Comparison of ENCODE assay signal across 8 mouse cellular contexts in genomic region chr13:5862626-5863407, GRCm38 (mm10). TPM values are rescaled to one million over a fixed set of nuclear protein-coding genes. Genes with fewer than 3 reads are reported as not detected.
DNase-seq lines count a peak whose midpoint lies in the region; ATAC-seq lines count a peak whose summit lies in the region.

No protein-coding gene starts in this region.

- H3K4me2 ChIP-seq in forebrain, embryonic 16.5 days (ENCODE audit: low read length) = peak overlapping the region; percentile 59
- H3K4me2 ChIP-seq in liver, embryonic 16.5 days (ENCODE audit: low read depth, low read length) = peak overlapping the region; percentile 94

- H3K27ac ChIP-seq in forebrain, embryonic 16.5 days (ENCODE audit: low read length) = peak overlapping the region; percentile 92
- peak overlapping the region; percentile 91 for H3K27ac ChIP-seq in liver, embryonic 16.5 days (ENCODE audit: low read length)

- ATAC-seq in forebrain, embryonic 16.5 days = no peak
- no peak for ATAC-seq in liver, embryonic 16.5 days (ENCODE audit: low read depth)

- peak overlapping the region; percentile 69 for H3K4me3 ChIP-seq in forebrain, embryonic 16.5 days (replicated peaks; ENCODE audit: low read length)
- peak overlapping the region; percentile 84 for H3K4me3 ChIP-seq in liver, embryonic 16.5 days (ENCODE audit: low read depth, low read length)

- under 1% methylated on average over 16 of the region's 16 CpGs for WGBS in forebrain, embryonic 16.5 days
- 7% methylated on average over 16 of the region's 16 CpGs for WGBS in liver, embryonic 16.5 days (ENCODE audit: insufficient replicate concordance)

- H3K27me3 ChIP-seq in forebrain, embryonic 16.5 days (replicated peaks; ENCODE audit: control insufficient read depth, insufficient read depth, low read length) = no peaks in the 10 kb centered on the region
- no peaks in the 10 kb centered on the region for H3K27me3 ChIP-seq in liver, embryonic 16.5 days (ENCODE audit: control insufficient read depth, insufficient read depth, low read depth, low read length)

- intact Hi-C loops in gastrocnemius, postnatal 36 days (cut with DNase I) = loop anchor here (5.0 to 10.0 kb wide), 2 partner anchors 248 to 1091 kb away; no protein-coding TSS in a partner anchor

- DNase-seq in gastrocnemius, adult 18-20 months (ENCODE audit: low spot score) = peak; percentile 70
- no peak for DNase-seq in gastrocnemius, postnatal 36 days
- peak; percentile 7 for DNase-seq in adrenal gland, postnatal 25 days
- peak; percentile 68 for DNase-seq in induced T-regulatory cell, adult 2 months (ENCODE audit: low read depth)
- peak; percentile 57 for DNase-seq in retina, postnatal 1 day
- no peak for DNase-seq in urinary bladder, postnatal 25 days (ENCODE audit: low spot score)

- peaks cover 21% of the 10 kb centered on the region for H3K4me1 ChIP-seq in forebrain, embryonic 16.5 days (replicated peaks; ENCODE audit: control insufficient read depth, insufficient read depth, low read length)
- peaks cover 10% of the 10 kb centered on the region; the same call in 1 of the 2 replicates for H3K4me1 ChIP-seq in liver, embryonic 16.5 days (ENCODE audit: control insufficient read depth, low read depth, low read length)

- H3K9me3 ChIP-seq in forebrain, embryonic 16.5 days (ENCODE audit: control insufficient read depth, low read length) = no peaks in the 10 kb centered on the region
- no peaks in the 10 kb centered on the region for H3K9me3 ChIP-seq in liver, embryonic 16.5 days (replicated peaks; ENCODE audit: control insufficient read depth, low read length)

- peaks cover 11% of the 10 kb centered on the region for H3K36me3 ChIP-seq in forebrain, embryonic 16.5 days (ENCODE audit: control insufficient read depth, insufficient read depth)
- peaks cover 25% of the 10 kb centered on the region for H3K36me3 ChIP-seq in liver, embryonic 16.5 days (ENCODE audit: control insufficient read depth, insufficient read depth)

- peak overlapping the region; percentile 74 for H3K9ac ChIP-seq in forebrain, embryonic 16.5 days (replicated peaks; ENCODE audit: low read depth, low read length)
- peak overlapping the region; percentile 84 for H3K9ac ChIP-seq in liver, embryonic 16.5 days (ENCODE audit: low read depth, low read length)

RNA-seq across cellular contexts. Expression of gene Klf6, which starts 1.5 kb away (rescaled TPM):
- total RNA-seq in gastrocnemius, adult 18-20 months (2021) = 10 to 100 TPM; 23.4 to 34.7 TPM
- total RNA-seq in gastrocnemius, postnatal 36 days (2021) = 10 to 100 TPM; 19.3 to 32.5 TPM
- total RNA-seq in adrenal gland, postnatal 25 days (2021) = 30.6 and 37.6 TPM in 2 replicates
- polyA plus RNA-seq in forebrain, embryonic 16.5 days (2015; fragmentation: Nextera tagmentation; extraction: Ambion mirVana) = 87.2 and 91.3 TPM in 2 replicates
- polyA plus RNA-seq in liver, embryonic 16.5 days (2015; fragmentation: Nextera tagmentation; extraction: Ambion mirVana) = 19.2 and 21.5 TPM in 2 replicates

Comparison
In these comparisons a context has a peak if more than half of its experiments do, and no peak if none do; other contexts are left out.
1. DNase-seq: peak in gastrocnemius, adult 18-20 months (single experiment), adrenal gland, postnatal 25 days (single experiment), induced T-regulatory cell, adult 2 months (single experiment) and retina, postnatal 1 day (single experiment); none in gastrocnemius, postnatal 36 days (0 of 2) and urinary bladder, postnatal 25 days (single experiment).